Comparison of ENCODE assay signal across 8 mouse cellular contexts in the genomic region with DNA sequence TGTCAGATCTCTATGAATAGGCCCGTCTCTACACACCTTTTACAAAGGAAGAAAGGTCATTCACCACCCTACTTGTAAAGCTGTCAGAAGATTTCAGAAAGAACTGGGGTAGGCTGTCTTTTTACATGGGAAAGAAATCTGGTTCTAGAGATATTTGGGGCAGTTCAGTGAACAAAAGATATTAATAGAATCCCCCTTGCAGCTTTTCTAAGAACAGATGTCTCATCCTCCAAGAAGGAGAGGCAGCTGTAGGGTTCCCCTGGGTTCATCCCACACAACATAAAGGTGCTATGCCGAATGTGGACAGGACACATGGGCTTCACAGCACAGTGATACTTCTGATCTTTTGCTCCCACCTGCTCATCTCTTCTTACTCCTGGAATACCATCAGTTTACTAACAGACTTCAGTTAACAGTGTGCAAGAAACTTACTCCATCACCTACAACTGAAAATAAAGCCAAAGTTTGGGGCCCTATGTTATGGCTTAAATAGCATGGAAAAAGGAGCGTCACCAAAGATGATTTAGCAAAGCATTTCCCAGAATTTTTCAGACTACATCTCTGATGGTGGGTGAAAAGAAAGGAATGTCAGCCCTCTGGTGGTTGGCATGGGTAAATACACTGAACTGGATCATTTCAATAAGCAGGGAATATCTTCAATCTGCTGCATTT.
DNase-seq lines count a peak whose midpoint lies in the region; TF ChIP-seq lines count a peak whose summit lies in the region.
"Had no signal": no experiment of that assay in that cellular context is flagged by ENCODE, and none has a peak within 500 bp of the region (broad histone marks: within the 10 kb centered on the region; RNA-seq: fewer than 3 reads in every experiment).

No protein-coding gene starts in this region.

- H3K9me3 ChIP-seq in heart, embryonic 10.5 days, result no peaks in the 10 kb centered on the region
- H3K9me3 ChIP-seq: limb, embryonic 13.5 days had no signal

- no peaks in the 10 kb centered on the region for H3K36me3 ChIP-seq in heart, embryonic 10.5 days
- H3K36me3 ChIP-seq: limb, embryonic 13.5 days had no signal

- peak; percentile 32 for DNase-seq in left cerebral cortex, adult 11 months (ENCODE audit: low spot score)
- DNase-seq in left cerebral cortex, postnatal 4 days, result no peak
- DNase-seq in brain, embryonic 14.5 days (ENCODE audit: low read depth), result peak; percentile 63
- DNase-seq in frontal cortex, postnatal 36 days (ENCODE audit: low spot score in 2 of 2), result peak; percentile 39 to 78
- peak; percentile 67 for DNase-seq in retina, embryonic 14.5 days (ENCODE audit: low spot score)
- no peak for DNase-seq in yolk sac, embryonic 10.5 days (ENCODE audit: low spot score)
- no peak for DNase-seq in heart, embryonic 10.5 days (ENCODE audit: low spot score)

- no peaks in the 10 kb centered on the region for H3K4me1 ChIP-seq in heart, embryonic 10.5 days
- H3K4me1 ChIP-seq: limb, embryonic 13.5 days had no signal

- H3K4me3 ChIP-seq in heart, embryonic 10.5 days, result no peak overlapping the region
- H3K4me3 ChIP-seq: limb, embryonic 13.5 days had no signal

- no peak for TF ChIP-seq POLR2A in brain, embryonic 14.5 days (IDR thresholded peaks at IDR 0.05; ENCODE audit: borderline replicate concordance, extremely low read depth, insufficient read depth, insufficient read length, poor library complexity, severe bottlenecking)

- TF ChIP-seq CTCF in brain, embryonic 14.5 days (IDR thresholded peaks at IDR 0.05; ENCODE audit: borderline replicate concordance, extremely low read depth, insufficient read depth, insufficient read length), result peak; percentile 57; the same call in 1 of the 2 replicates

- 50% methylated on average over 3 of the region's 3 CpGs for WGBS in heart, embryonic 10.5 days

- no peaks in the 10 kb centered on the region for H3K27me3 ChIP-seq in heart, embryonic 10.5 days (ENCODE audit: insufficient read depth, poor library complexity, severe bottlenecking)
- H3K27me3 ChIP-seq: limb, embryonic 13.5 days had no signal

- H3K27ac ChIP-seq in heart, embryonic 10.5 days, result no peak overlapping the region
- H3K27ac ChIP-seq: limb, embryonic 13.5 days had no signal

- intact Hi-C loops in left cerebral cortex, postnatal 4 days (cut with DNase I), result no loop called here

Comparison
In these comparisons a context has a peak if more than half of its experiments do, and no peak if none do; other contexts are left out.
1. DNase-seq: peak in left cerebral cortex, adult 11 months (single experiment), brain, embryonic 14.5 days (single experiment), frontal cortex, postnatal 36 days (2 of 2) and retina, embryonic 14.5 days (single experiment); none in left cerebral cortex, postnatal 4 days (single experiment), yolk sac, embryonic 10.5 days (single experiment) and heart, embryonic 10.5 days (single experiment).